Mouse (Mus musculus): ENCODE results near the gene Rnd2. TPM values are rescaled to one million over a fixed set of nuclear protein-coding genes. Genes with fewer than 3 reads are reported as not detected.
A peak's percentile ranks its signal among the peaks of the same experiment; 100 is the strongest.

Gene Rnd2
- polyA plus RNA-seq, 1 experiment from 2014 or later: 26.4 TPM

DNA sequence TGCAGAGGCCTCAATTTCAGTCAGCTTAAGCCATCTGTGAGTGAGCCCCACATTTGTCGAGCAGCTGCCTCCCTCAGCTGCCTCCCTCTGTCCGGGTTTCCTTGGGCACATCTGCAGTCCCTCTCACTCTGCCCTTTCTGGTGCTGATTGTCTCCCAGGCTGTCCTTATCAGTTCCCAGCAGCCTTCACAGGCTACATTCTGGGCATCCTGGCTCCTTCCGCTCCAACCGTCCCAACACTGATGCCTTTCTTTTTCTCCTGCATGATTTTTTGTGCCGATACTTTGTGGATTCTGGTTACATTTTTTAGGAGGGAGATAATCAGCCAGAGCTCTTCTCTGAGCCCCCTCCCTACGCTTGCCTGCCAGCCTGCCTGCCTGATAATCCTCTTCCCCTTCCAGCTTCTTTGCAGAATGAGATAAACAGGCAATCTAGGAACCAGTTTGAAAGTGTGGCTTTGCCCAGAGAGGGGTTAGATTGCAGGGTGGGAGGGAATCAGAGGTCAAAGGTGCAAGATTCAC, 20.8 kb downstream of the Rnd2 start:
- Histone ChIP-seq H3K4me2 (peak overlapping the region; percentile 39), H3K9ac (peak overlapping the region; percentile 63), H3K4me3 (no peak overlapping the region), H3K4me1 (peaks cover 34% of the 10 kb centered on the region), H3K36me3 (peaks cover 32% of the 10 kb centered on the region), H3K9me3 (no peaks in the 10 kb centered on the region), H3K27me3 (replicated peaks) (no peaks in the 10 kb centered on the region), H3K27ac (replicated peaks) (peak overlapping the region; percentile 66)
- no peak for ATAC-seq (ENCODE audit: extremely low read depth, insufficient number of reproducible peaks, low FRiP score, low TSS enrichment)
- 5% methylated on average over 6 of the region's 6 CpGs for WGBS

DNA sequence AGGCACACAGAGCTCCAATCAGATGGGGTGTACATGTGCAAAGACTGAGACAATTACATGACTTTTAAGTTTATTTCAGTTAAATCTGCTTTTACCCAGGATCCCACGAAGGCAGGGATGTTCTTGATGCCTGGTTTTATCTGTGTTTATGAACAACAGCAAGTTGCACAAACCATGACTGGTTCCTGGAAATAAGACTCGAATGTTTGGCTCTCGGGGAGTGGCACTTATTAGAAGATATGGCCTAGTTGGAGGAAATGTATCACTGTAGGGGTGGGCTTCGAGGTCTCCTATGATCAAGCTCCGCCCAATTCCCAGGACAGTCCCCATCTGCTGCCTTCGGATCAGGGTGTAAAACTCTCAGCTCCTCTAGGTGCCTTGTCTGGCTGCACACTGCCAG, 21.3 kb downstream of the Rnd2 start:
- peak overlapping the region; percentile 66 for H3K27ac ChIP-seq (replicated peaks)
- H3K9ac ChIP-seq: no peak overlapping the region
- 38% methylated on average over 6 of the region's 6 CpGs for WGBS
- ATAC-seq (ENCODE audit: extremely low read depth, insufficient number of reproducible peaks, low FRiP score, low TSS enrichment): no peak
- H3K4me3 ChIP-seq: no peak overlapping the region
- no peak overlapping the region for H3K4me2 ChIP-seq
- H3K27me3 ChIP-seq (replicated peaks): no peaks in the 10 kb centered on the region
- peaks cover 34% of the 10 kb centered on the region for H3K36me3 ChIP-seq
- H3K4me1 ChIP-seq: peaks cover 29% of the 10 kb centered on the region
- H3K9me3 ChIP-seq: no peaks in the 10 kb centered on the region

DNA sequence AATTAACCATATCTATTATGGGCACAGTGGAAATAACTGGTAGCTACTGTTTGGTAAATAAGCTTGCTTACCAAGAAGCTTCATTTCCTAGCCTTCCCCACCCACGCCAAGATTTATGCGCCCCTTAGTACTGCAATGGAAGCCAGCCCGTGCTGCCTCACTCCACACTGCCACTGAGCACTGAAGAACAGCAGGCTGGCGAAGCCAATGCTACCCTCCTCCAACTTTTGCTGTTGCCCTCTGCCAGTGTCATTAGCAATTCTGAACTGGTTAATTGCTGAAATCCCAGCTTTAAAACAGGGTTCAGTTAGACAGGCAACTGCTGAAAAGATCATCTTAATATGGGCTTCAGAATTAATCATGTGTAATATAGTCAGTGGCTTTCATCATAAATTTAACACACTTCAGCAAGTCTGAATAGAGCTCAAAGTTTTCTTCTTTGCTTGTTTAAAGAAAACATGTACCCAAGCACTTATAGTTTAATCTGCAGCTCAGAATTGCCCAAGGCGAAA, 41.5 kb downstream of the Rnd2 start:
- Histone ChIP-seq H3K27ac (replicated peaks) (no peak overlapping the region), H3K4me1 (peaks cover 4% of the 10 kb centered on the region; the same call in 1 of the 2 replicates), H3K4me3 (no peak overlapping the region), H3K4me2 (no peak overlapping the region), H3K9ac (no peak overlapping the region), H3K9me3 (no peaks in the 10 kb centered on the region), H3K36me3 (peaks cover 72% of the 10 kb centered on the region), H3K27me3 (replicated peaks) (no peaks in the 10 kb centered on the region)
- no peak for ATAC-seq (ENCODE audit: extremely low read depth, insufficient number of reproducible peaks, low FRiP score, low TSS enrichment)
- WGBS: 91% methylated on average over 5 of the region's 5 CpGs

DNA sequence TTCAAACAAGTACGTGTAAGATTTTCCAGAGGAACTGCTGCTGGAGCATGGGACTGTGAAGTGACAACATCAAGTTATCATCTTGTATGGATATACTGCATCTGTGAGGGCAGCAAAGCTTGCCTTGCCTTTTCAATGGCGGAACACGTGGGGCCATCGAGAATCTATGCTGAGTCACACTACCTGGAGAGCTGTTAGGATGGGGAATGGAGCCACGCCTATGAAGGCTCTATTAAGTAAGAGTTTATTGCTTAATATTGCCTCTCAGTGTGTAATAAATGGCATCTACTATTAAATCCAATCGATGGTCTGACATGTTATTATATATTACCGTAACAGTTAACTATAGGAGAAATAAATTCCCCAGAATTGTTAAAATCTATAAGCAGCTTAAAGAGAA, 42.3 kb downstream of the Rnd2 start:
- peaks cover 4% of the 10 kb centered on the region; the same call in 1 of the 2 replicates for H3K4me1 ChIP-seq
- H3K27ac ChIP-seq (replicated peaks): no peak overlapping the region
- WGBS: 79% methylated on average over 7 of the region's 7 CpGs
- no peak for ATAC-seq (ENCODE audit: extremely low read depth, insufficient number of reproducible peaks, low FRiP score, low TSS enrichment)
- H3K9ac ChIP-seq: no peak overlapping the region
- no peaks in the 10 kb centered on the region for H3K9me3 ChIP-seq
- no peaks in the 10 kb centered on the region for H3K27me3 ChIP-seq (replicated peaks)
- H3K4me2 ChIP-seq: no peak overlapping the region
- H3K4me3 ChIP-seq: no peak overlapping the region
- peaks cover 74% of the 10 kb centered on the region for H3K36me3 ChIP-seq

DNA sequence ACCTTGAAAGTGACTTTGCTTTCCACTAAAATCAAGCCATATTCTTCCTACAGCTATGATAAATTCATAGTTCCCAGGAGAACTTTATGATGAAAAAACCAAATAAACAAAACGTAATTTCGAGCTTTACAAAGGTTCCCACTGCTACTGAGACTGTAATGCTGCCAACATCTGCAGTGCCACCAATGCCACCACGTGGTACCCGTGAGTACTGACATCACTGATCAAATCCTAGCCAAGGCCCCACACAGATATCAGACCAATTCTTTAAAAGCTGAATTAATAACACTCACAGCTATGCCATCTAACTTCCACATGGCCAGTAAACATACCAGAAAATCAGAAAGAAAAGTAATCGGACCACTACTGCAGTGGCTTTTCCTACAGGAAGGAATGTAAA, 54.1 kb downstream of the Rnd2 start:
- no peak overlapping the region for H3K9ac ChIP-seq
- no peak for ATAC-seq (ENCODE audit: extremely low read depth, insufficient number of reproducible peaks, low FRiP score, low TSS enrichment)
- no peak overlapping the region for H3K27ac ChIP-seq (replicated peaks)
- no peak overlapping the region for H3K4me3 ChIP-seq
- H3K9me3 ChIP-seq: no peaks in the 10 kb centered on the region
- no peak overlapping the region for H3K4me2 ChIP-seq
- no peaks in the 10 kb centered on the region for H3K27me3 ChIP-seq (replicated peaks)
- no peaks in the 10 kb centered on the region for H3K4me1 ChIP-seq
- H3K36me3 ChIP-seq: peaks cover 57% of the 10 kb centered on the region
- WGBS: 82% methylated on average over 5 of the region's 5 CpGs

DNA sequence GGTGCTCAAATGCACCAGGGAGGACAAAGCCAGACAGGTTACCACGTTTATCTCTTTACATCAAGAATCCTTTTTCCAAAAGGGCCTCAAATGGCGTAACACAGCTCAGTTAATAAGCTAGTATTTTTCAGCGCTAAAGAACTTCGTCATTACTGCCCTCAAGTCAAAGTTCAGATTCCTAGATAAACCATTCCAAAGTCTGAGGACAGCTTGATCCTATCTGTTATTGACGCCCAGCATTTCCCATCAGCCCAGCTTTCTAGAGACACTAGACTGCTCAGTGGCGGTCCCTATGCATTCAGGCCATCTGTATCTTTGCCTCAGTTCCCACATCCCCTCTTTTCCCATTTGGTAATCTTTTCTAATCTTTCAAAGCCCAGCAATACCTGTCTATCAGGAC, 54.6 kb downstream of the Rnd2 start:
- no peaks in the 10 kb centered on the region for H3K9me3 ChIP-seq
- no peaks in the 10 kb centered on the region for H3K4me1 ChIP-seq
- H3K9ac ChIP-seq: no peak overlapping the region
- no peaks in the 10 kb centered on the region for H3K27me3 ChIP-seq (replicated peaks)
- H3K27ac ChIP-seq (replicated peaks): no peak overlapping the region
- peaks cover 57% of the 10 kb centered on the region for H3K36me3 ChIP-seq
- ATAC-seq (ENCODE audit: extremely low read depth, insufficient number of reproducible peaks, low FRiP score, low TSS enrichment): no peak
- H3K4me2 ChIP-seq: no peak overlapping the region
- WGBS: 85% methylated on average over 6 of the region's 6 CpGs
- H3K4me3 ChIP-seq: no peak overlapping the region

Small RNAs within 50 kb of the gene (microRNA-seq; reads per million reads assigned to microRNA genes)
- gene Mir6929: 1.0 reads per million

Other genes starting within 250 kb of the Rnd2 start
- gene Ezh1, start 238.5 kb upstream of the Rnd2 start, polyA plus RNA-seq (2015; fragmentation: Nextera tagmentation; extraction: Ambion mirVana): 11.6 and 11.7 TPM in 2 replicates
- gene Ramp2, start 219.0 kb upstream of the Rnd2 start, polyA plus RNA-seq (2015; fragmentation: Nextera tagmentation; extraction: Ambion mirVana): 210 and 234 TPM in 2 replicates
- 98.8 and 111 TPM in 2 replicates for gene Vps25, start 211.3 kb upstream of the Rnd2 start, polyA plus RNA-seq (2015; fragmentation: Nextera tagmentation; extraction: Ambion mirVana)
- gene Wnk4, start 204.4 kb upstream of the Rnd2 start, polyA plus RNA-seq (2015; fragmentation: Nextera tagmentation; extraction: Ambion mirVana): 7.6 and 8.0 TPM in 2 replicates
- gene Cntd1, start 186.0 kb upstream of the Rnd2 start, polyA plus RNA-seq (2015; fragmentation: Nextera tagmentation; extraction: Ambion mirVana): 0.48 and 0.65 TPM in 2 replicates
- 165 and 171 TPM in 2 replicates for gene Coa3, start 185.9 kb upstream of the Rnd2 start, polyA plus RNA-seq (2015; fragmentation: Nextera tagmentation; extraction: Ambion mirVana)
- 128 and 130 TPM in 2 replicates for gene Becn1, start 162.7 kb upstream of the Rnd2 start, polyA plus RNA-seq (2015; fragmentation: Nextera tagmentation; extraction: Ambion mirVana)
- 99.0 and 105 TPM in 2 replicates for gene Psme3, start 148.8 kb upstream of the Rnd2 start, polyA plus RNA-seq (2015; fragmentation: Nextera tagmentation; extraction: Ambion mirVana)
- gene Aoc2, start 139.9 kb upstream of the Rnd2 start, polyA plus RNA-seq (2015; fragmentation: Nextera tagmentation; extraction: Ambion mirVana): 0.70 and 0.75 TPM in 2 replicates
- 0.28 and 0.32 TPM in 2 replicates for gene Aoc3, start 134.4 kb upstream of the Rnd2 start, polyA plus RNA-seq (2015; fragmentation: Nextera tagmentation; extraction: Ambion mirVana)
- gene G6pc, start 97.4 kb upstream of the Rnd2 start, polyA plus RNA-seq (2015; fragmentation: Nextera tagmentation; extraction: Ambion mirVana): not detected in 2 replicates
- gene Aarsd1, start 47.4 kb upstream of the Rnd2 start, polyA plus RNA-seq (2015; fragmentation: Nextera tagmentation; extraction: Ambion mirVana): 35.4 and 45.9 TPM in 2 replicates
- 14.7 and 18.3 TPM in 2 replicates for gene Gm27029, start 40.2 kb upstream of the Rnd2 start, polyA plus RNA-seq (2015; fragmentation: Nextera tagmentation; extraction: Ambion mirVana)
- gene Rundc1, start 39.9 kb upstream of the Rnd2 start, polyA plus RNA-seq (2015; fragmentation: Nextera tagmentation; extraction: Ambion mirVana): 13.1 and 14.3 TPM in 2 replicates
- gene Ptges3l, start 39.7 kb upstream of the Rnd2 start, polyA plus RNA-seq (2015; fragmentation: Nextera tagmentation; extraction: Ambion mirVana): 71.6 and 75.1 TPM in 2 replicates
- 222 and 239 TPM in 2 replicates for gene Rpl27, start 22.7 kb upstream of the Rnd2 start, polyA plus RNA-seq (2015; fragmentation: Nextera tagmentation; extraction: Ambion mirVana)
- 11.6 and 13.7 TPM in 2 replicates for gene Ifi35, start 16.6 kb upstream of the Rnd2 start, polyA plus RNA-seq (2015; fragmentation: Nextera tagmentation; extraction: Ambion mirVana)
- gene Vat1, start 1.2 kb downstream of the Rnd2 start, polyA plus RNA-seq (2015; fragmentation: Nextera tagmentation; extraction: Ambion mirVana): 28.0 and 28.9 TPM in 2 replicates
- 5.5 and 7.0 TPM in 2 replicates for gene Brca1, start 87.0 kb downstream of the Rnd2 start, polyA plus RNA-seq (2015; fragmentation: Nextera tagmentation; extraction: Ambion mirVana)
- 54.9 and 55.3 TPM in 2 replicates for gene Nbr1, start 87.2 kb downstream of the Rnd2 start, polyA plus RNA-seq (2015; fragmentation: Nextera tagmentation; extraction: Ambion mirVana)
- gene Tmem106a, start 117.2 kb downstream of the Rnd2 start, polyA plus RNA-seq (2015; fragmentation: Nextera tagmentation; extraction: Ambion mirVana): 4.0 and 4.4 TPM in 2 replicates
- gene Gm11634, start 134.3 kb downstream of the Rnd2 start, polyA plus RNA-seq (2015; fragmentation: Nextera tagmentation; extraction: Ambion mirVana): not detected in 2 replicates
- 31.8 and 37.0 TPM in 2 replicates for gene Rdm1, start 162.2 kb downstream of the Rnd2 start, polyA plus RNA-seq (2015; fragmentation: Nextera tagmentation; extraction: Ambion mirVana)
- gene Arl4d, start 200.5 kb downstream of the Rnd2 start, polyA plus RNA-seq (2015; fragmentation: Nextera tagmentation; extraction: Ambion mirVana): 8.7 and 9.1 TPM in 2 replicates

Data from heart, embryonic 13.5 days (tissue).